Mouse (Mus musculus): ENCODE data around the gene Gprin1. TPM values are rescaled to one million over a fixed set of nuclear protein-coding genes. Genes with fewer than 3 reads are reported as not detected.

The Gprin1 gene
- polyA plus RNA-seq, 2 experiments = 0.01 to 0.03 TPM

DNA sequence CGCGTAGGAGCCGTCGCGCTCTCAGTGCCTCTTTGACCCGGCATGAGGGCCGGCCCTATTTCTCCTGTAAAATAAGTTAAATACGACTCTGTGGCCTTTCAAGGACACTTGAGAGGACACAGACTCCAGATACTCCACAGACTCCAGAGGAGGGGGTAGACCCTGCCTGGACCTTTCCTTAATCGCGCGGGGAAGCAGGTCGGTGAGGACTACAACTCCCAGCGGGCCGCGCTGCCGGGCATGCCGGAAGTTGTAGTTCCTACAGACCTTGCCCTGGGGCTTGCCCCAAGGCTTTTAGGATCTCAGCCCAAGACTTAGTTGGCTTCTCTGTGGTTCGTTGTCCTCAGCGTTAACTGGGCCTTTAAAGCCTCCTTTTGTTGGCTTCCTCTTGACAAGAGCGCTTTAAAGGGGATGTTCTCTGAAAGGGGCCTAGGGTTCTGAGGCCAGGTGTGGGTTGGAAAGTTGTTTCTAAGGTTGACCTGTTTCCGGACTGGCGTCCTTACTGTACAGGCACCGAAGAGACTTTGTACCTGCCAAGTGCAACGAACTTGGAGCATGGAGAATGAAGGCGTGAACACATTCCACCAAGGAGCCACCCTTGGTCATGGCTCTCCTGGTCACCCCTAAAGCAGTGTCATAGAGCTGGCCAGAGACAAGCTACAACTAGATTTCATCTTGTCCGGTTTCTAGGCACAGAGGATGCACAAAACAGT is 55.2 kb downstream of the Gprin1 start:
- peak overlapping the region; percentile 76 for H3K9ac ChIP-seq (replicated peaks)
- peak overlapping the region; percentile 90 for H3K27ac ChIP-seq
- no peaks in the 10 kb centered on the region for H3K36me3 ChIP-seq (replicated peaks; ENCODE audit: control insufficient read depth, insufficient read depth, low read depth)
- no peaks in the 10 kb centered on the region for H3K27me3 ChIP-seq (ENCODE audit: control insufficient read depth, insufficient read depth, low read length)
- TF ChIP-seq EP300 (IDR thresholded peaks at IDR 0.05; ENCODE audit: low read depth) = no peak
- TF ChIP-seq CTCF (IDR thresholded peaks at IDR 0.05; ENCODE audit: low read depth) = no peak
- H3K9me3 ChIP-seq (ENCODE audit: control insufficient read depth, low read length) = no peaks in the 10 kb centered on the region
- ATAC-seq (ENCODE audit: insufficient read depth) (peak; percentile 72), DNase-seq (ENCODE audit: low read depth in 3 of 3, low spot score in 3 of 3) (peak; percentile 73 to 79 (median 74))
- peaks cover 18 to 20% of the 10 kb centered on the region in 2 experiments for H3K4me1 ChIP-seq (replicated peaks; ENCODE audit: control insufficient read depth in 2 of 2, insufficient read depth in 2 of 2, low read length in 1 of 2)
- H3K4me2 ChIP-seq (ENCODE audit: low read depth) = peak overlapping the region; percentile 91
- H3K4me3 ChIP-seq (ENCODE audit: insufficient read depth in 1 of 2, low read depth in 2 of 2, low read length in 2 of 2) = peak overlapping the region; percentile 78 to 97
- 15% methylated on average over 26 of the region's 26 CpGs for WGBS (ENCODE audit: insufficient replicate concordance)

DNA sequence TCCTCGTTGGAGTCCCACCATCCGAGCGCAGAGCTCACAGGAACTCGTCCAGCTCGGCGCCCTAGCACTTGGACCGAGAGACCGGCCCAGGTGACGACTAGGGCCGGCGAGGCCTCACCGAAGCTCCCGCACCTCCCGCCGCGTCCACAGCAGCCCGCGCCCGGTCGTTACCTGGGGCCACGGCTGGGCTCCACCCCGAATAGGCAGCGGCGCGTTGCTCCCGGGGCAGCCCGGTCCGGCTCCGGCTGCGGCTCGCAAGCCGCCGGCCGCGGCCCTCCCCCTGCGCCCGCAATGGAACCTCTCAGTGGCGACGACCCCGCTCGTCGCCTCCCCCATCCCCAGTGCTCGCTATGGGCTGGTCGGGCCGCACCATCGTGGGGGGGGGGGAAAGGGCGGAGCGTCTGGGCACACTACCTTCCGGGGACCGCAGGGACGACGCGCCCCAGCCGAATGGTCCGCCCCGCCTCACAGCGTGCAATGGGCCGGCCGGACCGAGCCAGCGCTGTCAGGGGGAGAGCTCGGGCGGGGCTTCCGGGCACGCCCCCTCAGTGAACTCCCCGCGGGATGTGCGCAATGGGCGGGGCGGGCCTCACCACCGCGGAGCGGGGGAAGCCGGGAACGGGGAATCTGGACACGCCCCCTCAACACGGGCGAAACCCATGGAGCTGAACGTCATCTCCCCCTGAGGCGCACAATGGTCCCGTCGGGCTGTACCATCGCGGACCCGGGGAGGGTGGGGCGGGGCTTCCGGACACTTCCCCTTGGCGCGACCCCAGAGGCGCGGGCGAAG is 55.9 kb downstream of the Gprin1 start, which contains the start of gene Rnf44:
Gene Rnf44, minus strand, starts transcription at position 350 of the 790 bp plus-strand sequence.
- peak; percentile 96 to 98 (median 97) for DNase-seq (ENCODE audit: low read depth in 3 of 3, low spot score in 3 of 3)
- H3K4me3 ChIP-seq (ENCODE audit: insufficient read depth in 1 of 2, low read depth in 2 of 2, low read length in 2 of 2) = peak within 1 kb of the TSS; percentile 82 to 97
- H3K27me3 ChIP-seq (ENCODE audit: control insufficient read depth, insufficient read depth, low read length) = no peaks in the 10 kb centered on the region
- H3K36me3 ChIP-seq (replicated peaks; ENCODE audit: control insufficient read depth, insufficient read depth, low read depth) = no peaks in the 10 kb centered on the region
- peak; percentile 96 for ATAC-seq (ENCODE audit: insufficient read depth)
- peak; percentile 79 for TF ChIP-seq EP300 (IDR thresholded peaks at IDR 0.05; ENCODE audit: low read depth)
- TF ChIP-seq CTCF (IDR thresholded peaks at IDR 0.05; ENCODE audit: low read depth) = no peak; the same call in 1 of the 2 replicates
- H3K27ac ChIP-seq = peak within 1 kb of the TSS; percentile 90
- H3K9ac ChIP-seq (replicated peaks) = peak within 1 kb of the TSS; percentile 98
- peak within 1 kb of the TSS; percentile 91 for H3K4me2 ChIP-seq (ENCODE audit: low read depth)
- peaks cover 18 to 20% of the 10 kb centered on the region in 2 experiments for H3K4me1 ChIP-seq (replicated peaks; ENCODE audit: control insufficient read depth in 2 of 2, insufficient read depth in 2 of 2, low read length in 1 of 2)
- no peaks in the 10 kb centered on the region for H3K9me3 ChIP-seq (ENCODE audit: control insufficient read depth, low read length)
- WGBS (ENCODE audit: insufficient replicate concordance) = under 1% methylated on average over 88 of the region's 92 CpGs

DNA sequence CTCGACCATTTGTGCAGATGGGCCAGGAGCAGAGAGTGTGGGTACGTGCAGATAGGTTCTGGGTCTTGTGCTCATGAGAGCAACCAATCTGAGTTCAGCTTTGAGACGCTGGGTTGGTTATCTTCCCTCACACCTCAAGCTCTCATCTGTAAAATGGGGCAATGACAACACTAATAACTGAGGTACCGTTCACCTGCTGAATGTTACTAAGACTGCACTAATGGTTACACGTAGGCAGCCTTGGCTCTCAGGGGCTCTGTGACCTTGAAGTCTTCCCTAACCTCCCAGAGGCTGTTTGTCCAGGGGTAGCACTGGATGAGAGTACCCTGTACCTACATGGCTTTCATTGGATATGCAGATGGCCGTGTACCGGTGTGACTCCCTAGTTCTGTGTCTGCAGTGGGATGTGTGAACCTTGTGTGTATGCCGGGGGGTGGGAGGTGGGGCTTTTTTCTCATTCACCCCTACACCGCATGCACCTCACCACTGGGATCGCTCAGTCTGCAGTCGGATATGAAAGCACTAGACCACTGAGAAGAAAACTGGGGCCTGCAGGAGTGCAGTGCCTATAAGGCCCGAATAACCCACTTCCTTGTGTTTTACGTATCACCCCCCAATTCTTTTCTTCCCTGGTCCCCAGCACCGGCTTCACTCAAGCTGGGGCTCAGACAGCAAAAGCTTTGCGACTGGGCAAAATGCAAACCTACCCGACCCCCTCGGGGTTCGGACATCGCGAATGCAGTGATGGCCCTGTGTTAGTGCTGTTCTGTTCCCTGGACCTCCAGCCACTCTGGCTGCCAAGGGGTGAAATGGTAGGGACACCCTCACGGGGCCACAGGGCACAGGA is 56.7 kb downstream of the Gprin1 start:
- WGBS (ENCODE audit: insufficient replicate concordance) = 4% methylated on average over 21 of the region's 21 CpGs
- peak overlapping the region; percentile 91 for H3K4me2 ChIP-seq (ENCODE audit: low read depth)
- 0 out of 2 replicates have a peak, but pooled peaks have one; percentile 6 for TF ChIP-seq CTCF (IDR thresholded peaks at IDR 0.05; ENCODE audit: low read depth)
- no peak for TF ChIP-seq EP300 (IDR thresholded peaks at IDR 0.05; ENCODE audit: low read depth)
- H3K4me3 ChIP-seq (ENCODE audit: insufficient read depth in 1 of 2, low read depth in 2 of 2, low read length in 2 of 2) = peak overlapping the region; percentile 82 to 97
- H3K27ac ChIP-seq = peak overlapping the region; percentile 90
- no peak for ATAC-seq (ENCODE audit: insufficient read depth)
- H3K36me3 ChIP-seq (replicated peaks; ENCODE audit: control insufficient read depth, insufficient read depth, low read depth) = no peaks in the 10 kb centered on the region
- peaks cover 20 to 24% of the 10 kb centered on the region in 2 experiments for H3K4me1 ChIP-seq (replicated peaks; ENCODE audit: control insufficient read depth in 2 of 2, insufficient read depth in 2 of 2, low read length in 1 of 2)
- H3K27me3 ChIP-seq (ENCODE audit: control insufficient read depth, insufficient read depth, low read length) = no peaks in the 10 kb centered on the region
- peak overlapping the region; percentile 98 for H3K9ac ChIP-seq (replicated peaks)
- DNase-seq (ENCODE audit: low read depth in 3 of 3, low spot score in 3 of 3) = peak in 1 of 3 experiments; percentile 24
- H3K9me3 ChIP-seq (ENCODE audit: control insufficient read depth, low read length) = no peaks in the 10 kb centered on the region

DNA sequence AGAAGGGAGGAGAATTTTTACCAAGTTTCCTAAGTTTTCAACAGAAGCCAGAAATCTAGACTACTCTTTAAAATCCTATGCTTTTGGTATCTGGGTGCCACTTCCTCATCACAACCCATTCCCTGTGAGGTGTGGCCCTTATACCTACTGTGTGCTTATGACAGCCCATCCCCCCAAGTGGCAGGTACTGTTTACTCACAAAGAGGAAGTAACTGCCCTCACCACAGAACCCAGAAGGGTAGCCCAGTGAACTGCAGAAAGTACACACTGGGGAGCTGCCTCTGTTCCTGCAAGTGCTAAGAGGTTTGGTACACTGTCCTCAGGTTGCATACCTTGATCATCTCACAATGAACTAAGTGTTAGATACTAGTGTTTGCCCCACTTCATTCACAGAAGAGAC is 57.9 kb downstream of the Gprin1 start:
- Histone ChIP-seq H3K4me3 (ENCODE audit: insufficient read depth in 1 of 2, low read depth in 2 of 2, low read length in 2 of 2) (peak overlapping the region in 1 of 2 experiments; percentile 97; a peak in 2 of 4 replicates), H3K4me2 (ENCODE audit: low read depth) (peak overlapping the region; percentile 91), H3K27ac (peak overlapping the region; percentile 90), H3K36me3 (replicated peaks; ENCODE audit: control insufficient read depth, insufficient read depth, low read depth) (no peaks in the 10 kb centered on the region), H3K9me3 (ENCODE audit: control insufficient read depth, low read length) (no peaks in the 10 kb centered on the region), H3K27me3 (ENCODE audit: control insufficient read depth, insufficient read depth, low read length) (no peaks in the 10 kb centered on the region), H3K4me1 (replicated peaks; ENCODE audit: control insufficient read depth in 2 of 2, insufficient read depth in 2 of 2, low read length in 1 of 2) (peaks cover 20 to 24% of the 10 kb centered on the region in 2 experiments), H3K9ac (replicated peaks) (peak overlapping the region; percentile 98)
- no peak for DNase-seq (ENCODE audit: low read depth in 3 of 3, low spot score in 3 of 3)
- no peak for ATAC-seq (ENCODE audit: insufficient read depth)
- TF ChIP-seq EP300 (IDR thresholded peaks at IDR 0.05; ENCODE audit: low read depth) = no peak
- TF ChIP-seq CTCF (IDR thresholded peaks at IDR 0.05; ENCODE audit: low read depth) = no peak
